ENCODE assay signal across 8 mouse cellular contexts in the genomic region with DNA sequence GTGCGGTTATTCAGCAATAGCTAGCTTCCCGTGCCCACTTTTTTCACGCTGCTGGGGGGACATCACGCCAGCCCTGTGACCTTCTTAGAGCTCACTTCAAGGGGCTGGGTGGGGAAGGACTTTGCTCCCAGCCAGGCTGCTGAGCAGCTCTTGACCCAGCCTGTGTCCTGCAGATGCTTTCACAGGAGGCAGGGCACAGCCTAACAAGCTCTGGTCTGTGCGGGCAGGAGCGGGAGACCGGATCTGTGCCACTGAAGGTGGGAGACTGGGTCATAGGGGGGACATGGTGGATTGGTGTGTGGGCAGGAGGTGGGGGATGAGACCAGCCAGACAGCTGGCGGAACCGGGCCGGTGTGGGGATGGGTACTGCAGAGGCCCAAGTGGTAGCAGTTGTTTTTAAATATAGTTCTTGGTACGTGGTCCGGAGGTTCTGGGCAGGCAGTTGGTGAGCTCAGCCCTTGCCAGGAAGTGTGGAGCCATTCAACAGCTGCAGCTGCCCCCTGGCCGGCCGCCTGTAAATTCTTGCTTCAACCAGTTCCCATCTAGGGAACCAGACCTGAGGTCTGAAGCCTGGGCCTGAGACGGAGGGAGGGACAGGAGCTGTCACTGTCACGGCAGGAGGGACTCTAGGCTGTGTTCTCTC. TPM values are rescaled to one million over a fixed set of nuclear protein-coding genes. Genes with fewer than 3 reads are reported as not detected.
DNase-seq lines count a peak whose midpoint lies in the region; ATAC-seq and TF ChIP-seq lines count a peak whose summit lies in the region.

No protein-coding gene starts in this region.

- H3K27me3 ChIP-seq in intestine, postnatal 0 days (replicated peaks; ENCODE audit: control insufficient read depth, insufficient read depth, low read length), result no peaks in the 10 kb centered on the region
- no peaks in the 10 kb centered on the region for H3K27me3 ChIP-seq in limb, embryonic 15.5 days
- no peaks in the 10 kb centered on the region for H3K27me3 ChIP-seq in stomach, embryonic 16.5 days (ENCODE audit: control insufficient read depth, insufficient read depth, low read length)

- no peak overlapping the region for H3K4me3 ChIP-seq in intestine, postnatal 0 days (ENCODE audit: low read depth, low read length)
- H3K4me3 ChIP-seq in limb, embryonic 15.5 days, result peak overlapping the region; percentile 10; the same call in 1 of the 2 replicates
- H3K4me3 ChIP-seq in stomach, embryonic 16.5 days (replicated peaks; ENCODE audit: low read length), result no peak overlapping the region

- DNase-seq in heart, adult 11 months, result peak; percentile 98
- no peak for DNase-seq in heart, postnatal 25 days (ENCODE audit: low spot score)
- peak; percentile 26 for DNase-seq in R1 (ENCODE audit: low read depth, low spot score)
- DNase-seq in gastrocnemius, postnatal 10 days, result peak; percentile 81
- DNase-seq in adrenal gland, adult 18-20 months (ENCODE audit: low spot score in 2 of 2), result no peak

- H3K27ac ChIP-seq in intestine, postnatal 0 days (ENCODE audit: low read depth, low read length), result no peak overlapping the region
- H3K27ac ChIP-seq in limb, embryonic 15.5 days, result peak overlapping the region; percentile 79
- no peak overlapping the region; the same call in 1 of the 2 replicates for H3K27ac ChIP-seq in stomach, embryonic 16.5 days (ENCODE audit: low read length)

- intact Hi-C loops in heart, postnatal 25 days (cut with DNase I), result loop anchor here (2.0 to 5.0 kb wide), 2 partner anchors 16 to 123 kb away; no protein-coding TSS in a partner anchor

- no peak for TF ChIP-seq CTCF in intestine, postnatal 0 days (IDR thresholded peaks at IDR 0.05; ENCODE audit: low read depth)

- ATAC-seq in intestine, postnatal 0 days, result no peak
- peak; percentile 21; the same call in 1 of the 2 replicates for ATAC-seq in limb, embryonic 15.5 days (ENCODE audit: insufficient number of reproducible peaks, low FRiP score, low TSS enrichment, low read depth)
- ATAC-seq in stomach, embryonic 16.5 days (ENCODE audit: insufficient read depth, low FRiP score), result no peak

- H3K4me1 ChIP-seq in intestine, postnatal 0 days (replicated peaks; ENCODE audit: control insufficient read depth, insufficient read depth, low read length), result no peaks in the 10 kb centered on the region
- H3K4me1 ChIP-seq in limb, embryonic 15.5 days, result peaks cover 53% of the 10 kb centered on the region
- peaks cover 18% of the 10 kb centered on the region for H3K4me1 ChIP-seq in stomach, embryonic 16.5 days (ENCODE audit: control insufficient read depth, insufficient read depth, low read length)

- WGBS in intestine, postnatal 0 days, result 66% methylated on average over 16 of the region's 16 CpGs
- WGBS in limb, embryonic 15.5 days, result 70% methylated on average over 16 of the region's 16 CpGs
- 73% methylated on average over 16 of the region's 16 CpGs for WGBS in stomach, embryonic 16.5 days

- H3K9ac ChIP-seq in intestine, postnatal 0 days (ENCODE audit: low read depth, low read length), result 0 out of 2 replicates have a peak overlapping the region, but pooled peaks have one; percentile 1
- no peak overlapping the region for H3K9ac ChIP-seq in limb, embryonic 15.5 days
- peak overlapping the region; percentile 43 for H3K9ac ChIP-seq in stomach, embryonic 16.5 days (ENCODE audit: low read length)

- peaks cover 11% of the 10 kb centered on the region; the same call in 1 of the 2 replicates for H3K36me3 ChIP-seq in intestine, postnatal 0 days (ENCODE audit: control insufficient read depth, insufficient read depth)
- H3K36me3 ChIP-seq in limb, embryonic 15.5 days, result peaks cover 41% of the 10 kb centered on the region
- 0 out of 2 replicates have a peak, but pooled peaks cover 3% of the 10 kb centered on the region for H3K36me3 ChIP-seq in stomach, embryonic 16.5 days (ENCODE audit: control insufficient read depth, insufficient read depth, low read length)

- no peaks in the 10 kb centered on the region for H3K9me3 ChIP-seq in intestine, postnatal 0 days (ENCODE audit: control insufficient read depth)
- H3K9me3 ChIP-seq in limb, embryonic 15.5 days, result no peaks in the 10 kb centered on the region
- H3K9me3 ChIP-seq in stomach, embryonic 16.5 days (replicated peaks; ENCODE audit: control insufficient read depth, low read length), result no peaks in the 10 kb centered on the region

- H3K4me2 ChIP-seq in intestine, postnatal 0 days (replicated peaks; ENCODE audit: low read depth), result no peak overlapping the region
- H3K4me2 ChIP-seq in limb, embryonic 15.5 days, result peak overlapping the region; percentile 25
- no peak overlapping the region for H3K4me2 ChIP-seq in stomach, embryonic 16.5 days (ENCODE audit: low read depth, low read length)

RNA-seq across cellular contexts. Expression of gene Iffo1, which starts 4.0 kb away (rescaled TPM):
- 10 to 100 TPM in 1 of 2 experiments, 1 to 10 TPM in 1; 7.1 to 12.0 TPM for total RNA-seq in heart, postnatal 25 days (2021)
- 10 to 100 TPM; 50.8 to 60.1 TPM for total RNA-seq in gastrocnemius, postnatal 10 days (2021)
- polyA plus RNA-seq in intestine, postnatal 0 days (2015; fragmentation: Nextera tagmentation; extraction: Ambion mirVana), result 3.2 and 3.9 TPM in 2 replicates
- polyA plus RNA-seq in limb, embryonic 15.5 days (2015; fragmentation: Nextera tagmentation; extraction: Ambion mirVana), result 26.6 and 46.8 TPM in 2 replicates
- polyA plus RNA-seq in stomach, embryonic 16.5 days (2015; fragmentation: Nextera tagmentation; extraction: Ambion mirVana), result 6.0 and 8.8 TPM in 2 replicates
- 10 to 100 TPM; 19.4 to 20.4 TPM for total RNA-seq in adrenal gland, adult 18-20 months (2021)

RNA-seq across cellular contexts. Expression of gene Gapdh, which starts 17.2 kb away (rescaled TPM):
- total RNA-seq in heart, postnatal 25 days (2021), result 1,000 to 10,000 TPM; 4,843 to 4,911 TPM
- 1,000 to 10,000 TPM; 7,536 to 8,309 TPM for total RNA-seq in gastrocnemius, postnatal 10 days (2021)
- polyA plus RNA-seq in intestine, postnatal 0 days (2015; fragmentation: Nextera tagmentation; extraction: Ambion mirVana), result 1,338 and 1,629 TPM in 2 replicates
- polyA plus RNA-seq in limb, embryonic 15.5 days (2015; fragmentation: Nextera tagmentation; extraction: Ambion mirVana), result 1,547 and 1,728 TPM in 2 replicates
- 1,523 and 1,787 TPM in 2 replicates for polyA plus RNA-seq in stomach, embryonic 16.5 days (2015; fragmentation: Nextera tagmentation; extraction: Ambion mirVana)
- total RNA-seq in adrenal gland, adult 18-20 months (2021), result 1,000 to 10,000 TPM; 2,223 to 4,104 TPM

RNA-seq across cellular contexts. Expression of gene Nop2, which starts 17.3 kb away (rescaled TPM):
- 10 to 100 TPM; 19.4 to 20.0 TPM for total RNA-seq in heart, postnatal 25 days (2021)
- total RNA-seq in gastrocnemius, postnatal 10 days (2021), result 10 to 100 TPM; 16.0 to 21.1 TPM
- 21.9 and 22.6 TPM in 2 replicates for polyA plus RNA-seq in intestine, postnatal 0 days (2015; fragmentation: Nextera tagmentation; extraction: Ambion mirVana)
- polyA plus RNA-seq in limb, embryonic 15.5 days (2015; fragmentation: Nextera tagmentation; extraction: Ambion mirVana), result 54.4 and 58.0 TPM in 2 replicates
- polyA plus RNA-seq in stomach, embryonic 16.5 days (2015; fragmentation: Nextera tagmentation; extraction: Ambion mirVana), result 56.6 and 57.9 TPM in 2 replicates
- total RNA-seq in adrenal gland, adult 18-20 months (2021), result 10 to 100 TPM; 51.6 to 61.3 TPM

RNA-seq across cellular contexts. Expression of gene Ncapd2, which starts 42.5 kb away (rescaled TPM):
- total RNA-seq in heart, postnatal 25 days (2021), result 10 to 100 TPM; 21.9 to 26.8 TPM
- total RNA-seq in gastrocnemius, postnatal 10 days (2021), result 10 to 100 TPM; 28.3 to 41.5 TPM
- 17.9 and 19.0 TPM in 2 replicates for polyA plus RNA-seq in intestine, postnatal 0 days (2015; fragmentation: Nextera tagmentation; extraction: Ambion mirVana)
- polyA plus RNA-seq in limb, embryonic 15.5 days (2015; fragmentation: Nextera tagmentation; extraction: Ambion mirVana), result 86.4 and 87.0 TPM in 2 replicates
- 90.3 and 102 TPM in 2 replicates for polyA plus RNA-seq in stomach, embryonic 16.5 days (2015; fragmentation: Nextera tagmentation; extraction: Ambion mirVana)
- 10 to 100 TPM; 15.3 to 17.1 TPM for total RNA-seq in adrenal gland, adult 18-20 months (2021)

RNA-seq across cellular contexts. Expression of gene Mrpl51, which starts 42.6 kb away (rescaled TPM):
- total RNA-seq in heart, postnatal 25 days (2021), result 100 to 1,000 TPM; 308 to 324 TPM
- total RNA-seq in gastrocnemius, postnatal 10 days (2021), result 100 to 1,000 TPM; 212 to 236 TPM
- 270 and 282 TPM in 2 replicates for polyA plus RNA-seq in intestine, postnatal 0 days (2015; fragmentation: Nextera tagmentation; extraction: Ambion mirVana)
- polyA plus RNA-seq in limb, embryonic 15.5 days (2015; fragmentation: Nextera tagmentation; extraction: Ambion mirVana), result 210 and 220 TPM in 2 replicates
- 212 and 232 TPM in 2 replicates for polyA plus RNA-seq in stomach, embryonic 16.5 days (2015; fragmentation: Nextera tagmentation; extraction: Ambion mirVana)
- 100 to 1,000 TPM; 161 to 206 TPM for total RNA-seq in adrenal gland, adult 18-20 months (2021)

Comparison
In these comparisons a context has a peak if more than half of its experiments do, and no peak if none do; other contexts are left out.
1. DNase-seq: peak in heart, adult 11 months (single experiment), R1 (single experiment) and gastrocnemius, postnatal 10 days (single experiment); none in heart, postnatal 25 days (single experiment) and adrenal gland, adult 18-20 months (0 of 2).